Mouse (Mus musculus) mature B cell (primary cell): ENCODE data around the gene Mettl7a2.

Experiments
- in situ Hi-C: fragments of 300-500 bp; cut with MboI; formaldehyde crosslinking; loops from 2 replicates; pipeline ENCODE4 v1.14.3; 2019

Mettl7a2 gene

GRCm38 (mm10) chr15:100395561-100395960, 42.6 kb downstream of the Mettl7a2 start:
- in situ Hi-C loops = no loop called here

GRCm38 (mm10) chr15:100400592-100401250, 47.7 kb downstream of the Mettl7a2 start:
- in situ Hi-C loops = no loop called here

- in situ Hi-C loops = no loop called here
Measured at GRCm38 (mm10) chr15:100401811-100402210, 48.8 kb downstream of the Mettl7a2 start.

- in situ Hi-C loops = no loop called here
Measured at GRCm38 (mm10) chr15:100402347-100402746, 49.3 kb downstream of the Mettl7a2 start.

GRCm38 (mm10) chr15:100402798-100403197, 49.8 kb downstream of the Mettl7a2 start:
- in situ Hi-C loops = no loop called here

GRCm38 (mm10) chr15:100403318-100404000, 50.5 kb downstream of the Mettl7a2 start:
- in situ Hi-C loops = no loop called here

GRCm38 (mm10) chr15:100406088-100406487, 53.1 kb downstream of the Mettl7a2 start:
- in situ Hi-C loops = no loop called here

- in situ Hi-C loops = no loop called here
Measured at GRCm38 (mm10) chr15:100410918-100411672, 58.1 kb downstream of the Mettl7a2 start.
